Comparison of ENCODE assay signal across 9 mouse cellular contexts in the genomic region with DNA sequence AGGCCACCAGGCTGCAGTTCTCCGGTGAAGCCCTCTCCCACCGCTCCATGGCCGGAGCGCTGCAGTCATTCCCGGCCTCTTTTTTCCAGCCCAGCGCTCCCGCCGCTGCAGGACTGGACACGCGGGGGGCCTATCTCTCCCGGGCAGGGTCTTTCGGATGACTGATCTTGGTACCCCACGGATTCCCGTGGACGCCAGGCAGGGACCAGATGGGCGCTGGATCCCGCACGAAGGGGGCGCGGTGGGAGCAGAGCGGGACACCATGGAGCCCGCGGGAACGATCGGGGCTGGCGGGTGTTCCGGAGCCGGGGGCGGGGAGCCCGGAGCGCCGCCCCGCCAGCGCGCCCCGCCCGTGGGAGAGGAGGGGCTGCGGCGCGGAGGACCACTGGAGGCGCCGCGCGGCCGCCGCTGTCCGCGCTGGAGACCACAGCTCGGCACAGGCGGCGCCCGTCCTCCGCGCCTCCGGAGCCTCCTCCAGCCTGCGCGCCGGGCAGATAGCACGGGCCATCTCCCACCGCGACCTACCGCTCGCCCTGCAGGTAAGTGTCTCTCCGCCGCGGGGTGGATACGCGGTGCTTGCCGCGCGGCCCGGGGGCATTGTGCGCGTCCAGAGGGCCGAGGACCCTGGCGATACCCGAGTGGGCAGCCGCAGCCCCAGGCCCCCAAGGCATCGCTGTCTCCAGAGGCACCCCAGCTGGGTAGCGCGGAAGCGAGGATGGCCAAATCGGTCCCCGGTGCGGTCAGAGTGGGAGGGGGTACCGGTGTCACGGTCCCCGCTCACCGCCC. TPM values are rescaled to one million over a fixed set of nuclear protein-coding genes. Genes with fewer than 3 reads are reported as not detected.
A peak's percentile ranks its signal among the peaks of the same experiment; 100 is the strongest.
DNase-seq lines count a peak whose midpoint lies in the region; ATAC-seq and TF ChIP-seq lines count a peak whose summit lies in the region.
"Had no signal": no experiment of that assay in that cellular context is flagged by ENCODE, and none has a peak within 500 bp of the region (broad histone marks: within the 10 kb centered on the region; RNA-seq: fewer than 3 reads in every experiment).

A gene (plus strand): TSS at position 358 of the 786 bp plus-strand sequence.

- peaks cover 9% of the 10 kb centered on the region; the same call in 1 of the 2 replicates for H3K27me3 ChIP-seq in heart, embryonic 11.5 days (ENCODE audit: control insufficient read depth, insufficient read depth, low read length)
- H3K27me3 ChIP-seq in kidney, embryonic 15.5 days, result peaks cover 25% of the 10 kb centered on the region
- no peaks in the 10 kb centered on the region for H3K27me3 ChIP-seq in midbrain, postnatal 0 days (ENCODE audit: insufficient read depth, low read length)
- H3K27me3 ChIP-seq in testis, adult 2 months (ENCODE audit: control insufficient read depth, insufficient read depth, low read length), result no peaks in the 10 kb centered on the region; the same call in 1 of the 2 replicates

- peak within 1 kb of the TSS; percentile 12 for H3K4me3 ChIP-seq in bone marrow, adult 2 months (replicated peaks; ENCODE audit: control insufficient read depth, low read depth, low read length)
- peak within 1 kb of the TSS; percentile 84 for H3K4me3 ChIP-seq in embryonic fibroblast, embryonic 13.5 days (ENCODE audit: insufficient read depth, low read length)
- H3K4me3 ChIP-seq in heart, embryonic 11.5 days (ENCODE audit: low read depth, low read length), result peak within 1 kb of the TSS; percentile 83
- H3K4me3 ChIP-seq in kidney, embryonic 15.5 days (replicated peaks), result peak within 1 kb of the TSS; percentile 94
- H3K4me3 ChIP-seq in midbrain, postnatal 0 days (ENCODE audit: low read depth, low read length), result peak within 1 kb of the TSS; percentile 96
- H3K4me3 ChIP-seq in testis, adult 2 months (ENCODE audit: control insufficient read depth, low read depth, low read length), result peak within 1 kb of the TSS; percentile 57

- DNase-seq in B cell, adult 2 months, result peak; percentile 13 to 17
- DNase-seq in liver, result peak; percentile 60
- peak; percentile 85 for DNase-seq in midbrain, postnatal 0 days (ENCODE audit: low spot score)

- peak; percentile 84 for ATAC-seq in heart, embryonic 11.5 days (replicated peaks; ENCODE audit: insufficient number of reproducible peaks, low FRiP score, low TSS enrichment)
- peak; percentile 94 for ATAC-seq in kidney, embryonic 15.5 days (replicated peaks; ENCODE audit: low FRiP score)
- peak; percentile 93 for ATAC-seq in midbrain, postnatal 0 days (ENCODE audit: low FRiP score)

- peak within 1 kb of the TSS; percentile 94 for H3K4me2 ChIP-seq in heart, embryonic 11.5 days
- H3K4me2 ChIP-seq in kidney, embryonic 15.5 days, result peak within 1 kb of the TSS; percentile 92
- peak within 1 kb of the TSS; percentile 83 for H3K4me2 ChIP-seq in midbrain, postnatal 0 days (ENCODE audit: low read depth, low read length, poor library complexity, severe bottlenecking)

- H3K27ac ChIP-seq in bone marrow, adult 2 months (ENCODE audit: control insufficient read depth, insufficient read depth, low read depth, low read length, poor library complexity), result no peak within 1 kb of the TSS
- H3K27ac ChIP-seq in embryonic fibroblast, embryonic 13.5 days (ENCODE audit: insufficient read depth, low read length), result no peak within 1 kb of the TSS
- H3K27ac ChIP-seq in heart, embryonic 11.5 days (ENCODE audit: low read depth, low read length), result peak within 1 kb of the TSS; percentile 46; the same call in 1 of the 2 replicates
- peak within 1 kb of the TSS; percentile 80 for H3K27ac ChIP-seq in kidney, embryonic 15.5 days
- peak within 1 kb of the TSS; percentile 95 for H3K27ac ChIP-seq in midbrain, postnatal 0 days (ENCODE audit: low read depth, low read length)
- no peak within 1 kb of the TSS for H3K27ac ChIP-seq in testis, adult 2 months (ENCODE audit: control insufficient read depth, insufficient read depth, low read depth, low read length)

- H3K9me3 ChIP-seq in heart, embryonic 11.5 days (replicated peaks; ENCODE audit: control insufficient read depth, low read length), result no peaks in the 10 kb centered on the region
- no peaks in the 10 kb centered on the region for H3K9me3 ChIP-seq in kidney, embryonic 15.5 days (replicated peaks)
- no peaks in the 10 kb centered on the region for H3K9me3 ChIP-seq in midbrain, postnatal 0 days (ENCODE audit: low read length)

- peak within 1 kb of the TSS; percentile 77 for H3K9ac ChIP-seq in heart, embryonic 11.5 days (ENCODE audit: low read depth, low read length)
- peak within 1 kb of the TSS; percentile 81 for H3K9ac ChIP-seq in kidney, embryonic 15.5 days
- H3K9ac ChIP-seq in midbrain, postnatal 0 days (replicated peaks; ENCODE audit: low read length, poor library complexity, severe bottlenecking), result peak within 1 kb of the TSS; percentile 96

- WGBS in bone marrow, adult 2 months, result 1% methylated on average over 86 of the region's 89 CpGs
- under 1% methylated on average over 84 of the region's 89 CpGs for WGBS in heart, embryonic 11.5 days (ENCODE audit: insufficient replicate concordance)
- WGBS in kidney, embryonic 15.5 days, result under 1% methylated on average over 69 of the region's 89 CpGs
- 0% methylated on average over 69 of the region's 89 CpGs for WGBS in midbrain, postnatal 0 days

- H3K4me1 ChIP-seq in bone marrow, adult 2 months (ENCODE audit: control insufficient read depth, insufficient read depth, low read length), result no peaks in the 10 kb centered on the region
- H3K4me1 ChIP-seq in embryonic fibroblast, embryonic 13.5 days (ENCODE audit: control insufficient read depth, insufficient read depth, low read length), result no peaks in the 10 kb centered on the region
- H3K4me1 ChIP-seq in heart, embryonic 11.5 days (ENCODE audit: control insufficient read depth, insufficient read depth, low read length), result peaks cover 6% of the 10 kb centered on the region; the same call in 1 of the 2 replicates
- peaks cover 8% of the 10 kb centered on the region; the same call in 1 of the 2 replicates for H3K4me1 ChIP-seq in kidney, embryonic 15.5 days
- peaks cover 4% of the 10 kb centered on the region for H3K4me1 ChIP-seq in midbrain, postnatal 0 days (ENCODE audit: insufficient read depth, low read length)
- H3K4me1 ChIP-seq in testis, adult 2 months (ENCODE audit: control insufficient read depth, insufficient read depth, low read length), result peaks cover 9% of the 10 kb centered on the region

- no peak for TF ChIP-seq POLR2A in bone marrow, adult 2 months (IDR thresholded peaks at IDR 0.05; ENCODE audit: borderline replicate concordance, control insufficient read depth, low read depth, low read length)
- peak; percentile 80 for TF ChIP-seq POLR2A in embryonic fibroblast, embryonic 13.5 days (IDR thresholded peaks at IDR 0.05; ENCODE audit: low read depth, low read length)
- TF ChIP-seq POLR2A in testis, adult 2 months (IDR thresholded peaks at IDR 0.05; ENCODE audit: control insufficient read depth, low read depth, low read length), result no peak

- TF ChIP-seq CTCF in bone marrow, adult 2 months (IDR thresholded peaks at IDR 0.05; ENCODE audit: control insufficient read depth, insufficient read depth, low read length), result no peak
- TF ChIP-seq CTCF in embryonic fibroblast, embryonic 13.5 days (IDR thresholded peaks at IDR 0.05; ENCODE audit: borderline replicate concordance, insufficient read depth, low read length), result no peak
- peak; percentile 29 for TF ChIP-seq CTCF in midbrain, postnatal 0 days (IDR thresholded peaks at IDR 0.05)
- no peak for TF ChIP-seq CTCF in testis, adult 2 months (IDR thresholded peaks at IDR 0.05; ENCODE audit: control insufficient read depth, insufficient read depth, insufficient replicate concordance, low read depth, low read length)

- no peaks in the 10 kb centered on the region for H3K36me3 ChIP-seq in heart, embryonic 11.5 days (ENCODE audit: control insufficient read depth, insufficient read depth, low read length)
- no peaks in the 10 kb centered on the region for H3K36me3 ChIP-seq in kidney, embryonic 15.5 days
- H3K36me3 ChIP-seq in midbrain, postnatal 0 days (ENCODE audit: insufficient read depth, low read length), result no peaks in the 10 kb centered on the region
- H3K36me3 ChIP-seq in testis, adult 2 months (ENCODE audit: control insufficient read depth, insufficient read depth, low read length), result no peaks in the 10 kb centered on the region

RNA-seq across cellular contexts. Expression of the gene that starts here (rescaled TPM):
- polyA plus RNA-seq in bone marrow, adult 2 months (2011; ENCODE audit: insufficient read depth, insufficient read length, low replicate concordance, missing spikeins), result 0.92 TPM in 1 of 2 replicates, not detected in the other
- polyA plus RNA-seq in embryonic fibroblast, embryonic 13.5 days (2011; ENCODE audit: insufficient read length, low read depth, missing spikeins), result 6.1 and 6.9 TPM in 2 replicates
- 5.9 TPM in 2 replicates for polyA plus RNA-seq in heart, embryonic 11.5 days (2014; fragmentation: Nextera tagmentation; extraction: Ambion mirVana)
- 18.3 and 20.1 TPM in 2 replicates for polyA plus RNA-seq in kidney, embryonic 15.5 days (2015; fragmentation: Nextera tagmentation; extraction: Ambion mirVana)
- total RNA-seq in midbrain, postnatal 0 days (2014; rRNA removed), result 17.0 and 20.4 TPM in 2 replicates
- polyA plus RNA-seq in midbrain, postnatal 0 days (2015; fragmentation: Nextera tagmentation; extraction: Ambion mirVana), result 22.2 and 26.7 TPM in 2 replicates
- polyA plus RNA-seq in testis, adult 2 months (2012; rRNA removed), result 0.20 and 0.89 TPM in 2 replicates
- total RNA-seq: MEL had no signal

Comparison
In these comparisons a context has a peak if more than half of its experiments do, and no peak if none do; other contexts are left out.
1. DNase-seq: peak in every context shown above with its lines; median percentile 85 in midbrain, postnatal 0 days; 60 in liver; 15 in B cell, adult 2 months.
2. H3K27ac ChIP-seq: peak in heart, embryonic 11.5 days (single experiment), kidney, embryonic 15.5 days (single experiment) and midbrain, postnatal 0 days (single experiment); none in bone marrow, adult 2 months (single experiment), embryonic fibroblast, embryonic 13.5 days (single experiment) and testis, adult 2 months (single experiment).
3. H3K4me3 ChIP-seq: peak in every context shown above with its lines; median percentile 96 in midbrain, postnatal 0 days; 94 in kidney, embryonic 15.5 days; 84 in embryonic fibroblast, embryonic 13.5 days; 83 in heart, embryonic 11.5 days; 57 in testis, adult 2 months; 12 in bone marrow, adult 2 months.
4. Peak in every context shown above with its lines, with median percentiles within 50 percentile points of each other: ATAC-seq, H3K4me2 ChIP-seq and H3K9ac ChIP-seq.